Mouse (Mus musculus): Measurements from ENCODE around the gene Inf2. TPM values are rescaled to one million over a fixed set of nuclear protein-coding genes. Genes with fewer than 3 reads are reported as not detected.

The Inf2 gene
- total RNA-seq, 2 experiments from 2014 or later, result 9.2 to 11.1 TPM

DNA sequence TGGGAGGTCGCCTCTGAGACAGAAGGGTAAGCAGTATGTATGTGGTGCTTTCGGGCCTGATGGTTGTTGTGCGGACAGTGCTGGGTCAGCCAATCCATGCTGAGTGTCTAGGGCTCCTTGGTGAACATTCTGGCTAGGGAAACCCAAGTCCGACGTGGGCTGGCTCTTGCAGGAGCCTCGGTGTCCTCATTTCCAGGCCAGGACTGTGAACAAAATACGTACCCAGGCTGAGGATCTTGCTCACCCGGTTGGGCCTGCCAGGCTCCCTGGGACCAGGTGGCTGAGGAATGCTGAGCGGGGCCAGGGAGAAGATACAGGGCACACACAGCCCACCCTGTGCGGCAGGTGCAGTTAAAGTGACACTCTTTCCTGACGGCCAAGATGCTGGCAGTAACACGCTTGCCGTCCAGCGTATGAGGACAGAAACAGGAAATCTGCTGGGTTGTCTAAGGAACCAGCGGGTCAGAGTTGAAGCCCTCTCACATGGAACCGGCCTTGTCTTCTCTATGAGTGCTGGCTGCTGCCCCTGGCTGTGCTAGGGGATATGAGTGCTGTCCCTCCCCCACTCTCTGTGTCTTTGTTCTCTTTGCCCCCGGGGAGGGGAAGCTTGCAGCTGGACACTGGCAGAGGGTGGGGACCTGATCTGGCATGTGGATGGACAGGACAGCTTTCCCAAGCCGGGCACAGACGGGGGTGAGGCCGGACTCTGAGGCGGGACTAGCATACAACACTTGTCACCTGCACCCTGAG is 4.6 kb downstream of the Inf2 start:
- intact Hi-C loops (cut with DNase I), result no loop called here
- DNase-seq, result peak in 1 of 2 experiments; percentile 33

DNA sequence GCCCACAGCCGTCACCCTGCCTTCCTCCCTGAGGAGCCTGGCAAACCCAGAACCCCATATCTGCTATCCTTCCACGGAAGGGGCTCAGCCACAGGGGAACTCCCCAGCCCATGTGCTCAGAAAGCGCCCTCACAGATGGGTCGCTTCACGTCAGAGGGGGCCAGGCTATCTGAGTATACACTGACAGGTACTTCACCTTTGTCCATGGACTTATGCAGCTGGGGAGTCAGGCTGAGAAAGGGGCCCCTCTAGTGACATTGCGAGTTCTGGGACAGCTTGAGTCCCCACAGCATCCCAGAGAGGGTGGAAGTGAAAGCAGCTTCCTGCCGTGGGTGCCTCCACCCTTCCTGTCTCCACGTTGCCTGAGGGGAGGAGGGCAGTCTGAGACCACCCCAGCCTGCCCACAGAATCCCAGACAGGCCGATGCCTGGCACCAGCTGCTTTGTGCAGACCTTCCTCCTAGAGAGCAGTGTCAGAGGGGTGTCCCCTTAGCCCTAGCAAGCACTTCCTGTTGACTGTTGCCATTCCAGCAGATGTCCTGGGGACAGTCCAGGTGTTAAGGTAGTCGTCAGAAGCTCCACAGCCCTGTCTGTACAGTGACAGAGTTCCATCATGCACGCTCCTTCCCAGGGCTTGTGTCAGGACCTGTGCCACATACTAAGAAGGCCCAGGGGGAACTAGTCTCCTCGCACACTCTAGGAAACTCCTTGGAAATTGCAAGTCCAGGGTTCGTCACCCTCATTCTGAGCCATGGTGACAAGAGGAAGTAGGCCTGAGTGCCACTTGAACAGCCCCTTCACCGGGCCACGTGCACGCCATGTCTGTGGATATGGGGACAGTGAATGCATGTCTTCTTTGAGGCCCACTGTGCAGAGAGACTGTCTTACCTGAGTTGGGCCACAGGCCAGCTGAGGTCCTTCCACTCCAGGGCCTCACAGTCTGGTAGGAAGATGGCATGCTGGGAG is 5.6 kb downstream of the Inf2 start:
- intact Hi-C loops (cut with DNase I), result no loop called here
- DNase-seq, result no peak

DNA sequence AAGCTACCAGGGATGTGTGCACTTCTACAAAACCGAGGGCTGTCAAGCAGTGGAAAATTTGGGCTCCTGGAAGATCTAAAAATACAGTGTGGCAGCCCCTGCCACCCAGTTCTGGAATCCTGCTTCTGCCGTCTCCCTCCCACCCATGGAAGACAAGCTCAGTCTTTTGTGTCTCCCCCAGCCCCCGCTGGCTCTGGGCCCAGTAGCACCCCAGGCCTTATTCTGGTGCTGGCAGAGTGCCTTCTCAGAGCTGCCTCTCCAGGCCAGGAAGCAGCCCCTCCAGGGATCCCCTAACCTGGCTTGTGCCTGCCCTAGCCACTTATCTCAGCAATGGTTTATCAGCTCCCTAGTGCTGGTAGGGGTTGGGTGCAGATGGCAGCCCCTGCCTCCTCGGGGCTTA is 6.4 kb downstream of the Inf2 start:
- intact Hi-C loops (cut with DNase I), result no loop called here
- no peak for DNase-seq

DNA sequence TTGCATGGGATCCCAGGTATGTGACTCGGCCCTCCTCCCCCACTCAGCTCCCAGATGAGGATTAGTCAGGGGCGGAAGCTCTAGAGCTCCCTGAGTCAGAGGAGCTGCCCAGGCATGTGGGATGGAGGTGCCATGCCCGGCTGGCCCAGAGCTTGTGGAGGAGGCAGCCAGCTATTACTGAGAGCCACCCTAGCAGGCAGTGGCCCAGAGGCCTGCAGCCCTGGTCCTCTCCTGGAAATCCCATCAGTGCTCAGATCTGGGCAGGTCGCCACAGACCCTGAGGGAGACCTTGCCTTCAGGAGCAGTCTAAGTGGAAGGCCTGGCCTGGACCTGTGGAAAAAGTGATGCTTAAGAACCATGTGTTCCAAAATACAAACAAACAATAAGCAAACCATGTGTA is 7.0 kb downstream of the Inf2 start:
- intact Hi-C loops (cut with DNase I), result no loop called here
- peak in 1 of 2 experiments; percentile 84 for DNase-seq

DNA sequence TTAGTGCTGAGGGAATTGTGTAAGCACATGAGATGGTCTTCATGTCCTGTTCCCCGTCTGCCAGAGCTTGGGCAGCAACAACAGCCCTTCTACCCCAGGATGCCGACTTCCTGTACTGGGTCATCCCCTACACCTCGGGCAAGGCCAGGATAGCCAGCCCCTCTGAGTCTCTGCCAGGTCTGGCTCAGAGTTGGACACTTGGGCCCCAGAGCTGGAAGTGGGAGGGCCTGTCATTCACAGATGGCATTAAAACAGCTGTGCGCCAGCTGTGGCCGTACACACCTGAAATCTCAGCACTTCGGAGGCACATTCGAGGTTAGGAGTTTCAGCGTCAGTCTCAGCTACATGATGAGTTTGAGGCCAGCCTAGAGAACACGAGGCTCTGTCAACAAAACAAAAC is 7.9 kb downstream of the Inf2 start:
- no peak for DNase-seq
- intact Hi-C loops (cut with DNase I), result no loop called here

DNA sequence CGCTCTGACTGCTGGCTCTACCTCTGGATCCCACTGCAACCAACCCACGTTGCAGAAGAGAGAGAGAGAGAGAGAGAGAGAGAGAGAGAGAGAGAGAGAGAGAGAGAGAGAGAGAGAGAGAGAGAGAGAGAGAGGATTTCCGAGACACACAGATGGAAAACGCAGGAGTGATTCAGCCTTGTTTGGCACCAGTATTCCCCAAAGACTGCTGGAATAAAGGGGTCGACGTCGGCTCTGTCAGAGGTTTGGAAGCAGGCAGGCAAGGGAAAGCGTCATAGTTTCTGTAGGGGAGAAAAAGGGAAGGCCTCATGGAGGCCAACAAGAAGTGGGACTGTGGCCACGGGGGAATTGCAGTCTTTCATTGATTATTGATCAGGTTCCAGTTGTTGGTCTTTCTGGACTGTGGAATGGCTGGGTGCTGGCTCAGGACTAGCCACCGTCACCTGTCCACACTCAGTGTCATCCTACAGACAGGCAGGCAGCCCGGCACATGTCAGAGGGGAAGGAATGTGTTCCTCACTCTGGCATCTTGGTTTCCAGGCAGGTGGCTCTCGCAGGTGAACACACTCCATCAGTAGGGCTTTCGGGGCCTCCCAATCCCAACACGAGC is 8.4 kb downstream of the Inf2 start:
- DNase-seq, result no peak
- intact Hi-C loops (cut with DNase I), result no loop called here

DNA sequence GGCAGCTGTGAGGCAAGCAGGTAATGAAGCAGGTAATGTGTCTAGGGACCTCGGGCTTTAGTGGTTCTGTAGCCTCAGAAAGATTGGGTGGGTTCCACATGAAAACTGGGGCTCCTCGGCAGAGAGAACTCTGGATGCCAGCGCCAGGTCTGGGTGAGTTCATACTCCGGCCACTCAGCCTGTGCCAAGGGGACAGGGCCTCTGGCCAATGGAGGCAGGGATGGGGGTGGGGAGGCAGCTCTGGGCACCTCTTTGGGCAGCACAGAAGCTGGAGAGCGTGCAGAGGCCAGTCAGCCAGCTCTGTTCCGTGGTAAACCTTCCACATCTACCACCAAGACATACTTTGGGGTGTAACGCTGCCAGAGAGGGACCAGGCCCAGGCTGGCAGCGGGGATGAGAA is 9.0 kb downstream of the Inf2 start:
- intact Hi-C loops (cut with DNase I), result no loop called here
- peak in 1 of 2 experiments; percentile 56 for DNase-seq

DNA sequence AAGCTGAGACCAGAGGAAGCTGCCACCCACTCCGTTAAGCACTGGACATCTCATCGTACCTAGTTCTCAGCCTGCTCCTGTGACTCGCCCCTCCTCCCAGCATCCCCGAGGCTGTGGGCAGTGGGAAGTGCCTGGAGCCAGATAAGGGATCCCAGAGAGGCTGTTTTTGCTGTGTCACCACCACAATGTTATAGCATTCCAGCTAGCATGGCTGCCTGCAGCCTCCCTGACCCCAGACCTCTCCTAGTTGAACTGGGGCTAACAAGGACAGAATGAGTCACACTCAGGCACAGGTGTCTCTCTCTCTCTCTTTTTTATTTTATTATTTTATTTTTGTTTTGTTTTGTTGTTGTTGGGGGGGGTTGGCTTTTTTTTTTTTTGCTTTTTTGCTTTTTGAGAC is 10.6 kb downstream of the Inf2 start:
- DNase-seq, result no peak
- intact Hi-C loops (cut with DNase I), result no loop called here

DNA sequence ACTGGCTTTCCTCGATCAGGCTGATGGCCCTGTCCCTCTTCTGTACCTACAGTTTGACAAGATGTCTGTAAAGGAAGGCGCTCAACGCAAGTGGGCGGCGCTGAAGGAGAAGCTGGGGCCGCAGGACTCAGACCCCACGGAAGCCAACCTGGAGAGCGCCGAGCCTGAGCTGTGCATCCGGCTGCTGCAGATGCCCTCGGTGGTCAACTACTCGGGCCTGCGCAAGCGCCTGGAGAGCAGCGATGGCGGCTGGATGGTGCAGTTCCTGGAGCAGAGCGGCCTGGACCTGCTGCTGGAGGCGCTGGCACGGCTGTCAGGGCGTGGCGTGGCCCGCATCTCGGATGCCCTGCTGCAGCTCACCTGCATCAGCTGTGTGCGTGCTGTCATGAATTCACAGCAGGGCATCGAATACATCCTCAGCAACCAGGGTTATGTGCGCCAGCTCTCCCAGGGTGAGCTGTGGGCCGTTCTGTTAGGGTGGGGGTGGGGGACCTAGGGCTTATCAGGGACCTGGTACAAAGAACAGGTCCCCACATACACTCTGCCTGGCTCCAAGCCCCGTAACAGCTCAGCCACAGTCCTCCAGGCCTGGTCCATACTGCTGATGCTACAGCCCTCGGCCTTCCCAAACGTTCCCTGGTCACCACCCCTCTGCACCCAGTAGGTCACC is 11.5 kb downstream of the Inf2 start:
- intact Hi-C loops (cut with DNase I), result no loop called here
- no peak for DNase-seq

DNA sequence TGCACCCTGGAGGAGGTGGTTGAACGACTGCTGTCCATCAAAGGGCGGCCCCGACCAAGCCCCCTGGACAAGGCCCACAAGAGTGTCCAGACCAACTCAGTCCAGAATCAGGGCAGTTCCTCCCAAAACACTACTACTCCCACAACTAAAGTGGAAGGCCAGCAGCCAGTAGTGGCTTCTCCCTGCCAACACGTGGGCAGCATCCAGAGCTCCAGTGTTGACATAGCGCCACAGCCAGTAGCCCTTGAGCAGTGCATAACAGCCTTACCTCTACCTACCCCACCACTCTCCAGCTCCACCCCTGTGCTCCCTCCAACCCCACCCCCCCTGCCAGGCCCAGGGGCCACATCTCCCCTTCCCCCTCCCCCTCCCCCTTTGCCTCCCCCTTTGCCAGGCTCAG is 15.4 kb downstream of the Inf2 start:
- intact Hi-C loops (cut with DNase I), result no loop called here
- no peak for DNase-seq

DNA sequence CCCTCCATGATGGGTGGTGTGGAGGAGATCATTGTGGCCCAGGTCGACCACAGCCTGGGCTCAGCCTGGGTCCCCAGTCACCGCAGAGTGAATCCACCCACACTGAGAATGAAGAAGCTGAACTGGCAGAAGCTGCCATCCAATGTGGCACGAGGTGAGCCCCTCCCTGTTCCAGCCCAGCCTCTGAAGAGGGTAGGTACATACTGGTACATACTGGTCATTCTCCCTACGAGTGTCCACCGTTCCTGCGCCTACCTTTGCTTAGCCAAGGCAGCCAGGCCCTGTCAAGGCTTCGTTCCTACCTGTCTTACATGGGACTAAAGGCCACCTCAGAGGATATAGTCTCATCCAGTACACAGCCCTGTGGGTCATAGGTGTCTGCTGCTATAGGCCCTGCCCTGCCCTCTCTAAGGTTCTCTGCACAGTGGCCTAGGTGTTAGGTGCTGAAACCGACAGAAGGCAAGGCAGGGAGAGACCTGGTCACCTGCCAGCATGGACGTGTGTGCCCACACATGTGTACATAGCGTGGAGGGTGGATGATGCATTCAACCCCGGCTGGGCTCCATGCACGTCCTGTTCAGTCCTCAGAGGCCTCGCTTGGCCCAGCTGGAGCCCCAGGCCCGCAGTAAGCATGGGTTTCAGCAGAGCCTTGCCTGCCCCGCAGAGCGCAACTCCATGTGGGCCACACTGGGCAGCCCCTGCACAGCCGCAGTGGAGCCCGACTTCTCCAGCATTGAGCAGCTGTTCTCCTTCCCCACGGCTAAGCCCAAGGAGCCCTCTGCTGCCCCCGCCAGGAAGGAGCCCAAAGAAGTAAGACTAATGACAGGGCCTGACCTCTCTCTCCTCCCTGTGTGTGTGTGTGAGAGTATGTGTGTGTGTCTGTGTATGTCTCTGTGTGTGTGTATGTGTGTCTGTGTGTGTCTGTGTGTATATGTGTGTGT is 16.4 kb downstream of the Inf2 start:
- intact Hi-C loops (cut with DNase I), result loop anchor here (1.0 kb wide), 1 partner anchor 53 kb away; no protein-coding TSS in a partner anchor
- DNase-seq, result peak in 1 of 2 experiments; percentile 57

DNA sequence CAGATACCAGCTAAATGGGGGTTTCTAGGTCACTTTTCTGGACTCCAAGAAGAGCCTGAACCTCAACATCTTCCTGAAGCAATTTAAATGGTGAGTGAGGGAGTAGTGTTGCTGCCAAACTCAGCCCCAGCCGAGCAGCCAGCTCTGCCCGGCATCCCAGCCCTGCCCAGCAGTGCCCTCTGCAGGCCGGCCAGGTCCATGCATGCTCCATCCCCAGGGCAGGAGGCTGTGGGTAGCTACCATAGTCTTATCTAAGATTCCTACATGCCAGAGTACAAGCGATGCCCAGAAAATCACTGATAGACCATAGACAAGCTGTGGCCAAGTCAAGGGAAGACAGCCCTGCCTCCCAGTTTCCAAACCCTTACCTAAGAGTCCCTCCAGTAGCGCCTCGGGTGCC is 17.2 kb downstream of the Inf2 start:
- intact Hi-C loops (cut with DNase I), result loop anchor here (1.0 kb wide), 1 partner anchor 53 kb away; no protein-coding TSS in a partner anchor
- DNase-seq, result peak; percentile 74

DNA sequence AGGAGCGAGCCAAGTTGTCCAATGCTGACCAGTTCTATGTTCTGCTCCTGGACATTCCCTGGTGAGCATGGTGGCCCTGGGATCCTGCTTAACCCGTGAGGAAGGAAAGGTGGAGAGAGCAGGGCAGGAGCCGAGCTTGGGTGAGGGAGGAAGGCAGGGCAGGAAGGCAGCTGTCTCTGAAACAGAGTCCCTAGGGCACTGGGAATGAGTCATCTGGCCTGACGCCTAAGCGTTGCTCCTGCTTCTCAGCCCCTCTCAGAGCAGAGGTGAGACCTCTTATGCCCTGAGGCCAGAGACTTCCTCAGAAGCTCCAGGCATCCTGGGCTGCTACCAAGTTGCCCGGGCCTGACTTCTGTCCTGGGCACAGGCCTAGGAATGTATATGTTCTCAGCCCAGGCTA is 18.4 kb downstream of the Inf2 start:
- intact Hi-C loops (cut with DNase I), result no loop called here

DNA sequence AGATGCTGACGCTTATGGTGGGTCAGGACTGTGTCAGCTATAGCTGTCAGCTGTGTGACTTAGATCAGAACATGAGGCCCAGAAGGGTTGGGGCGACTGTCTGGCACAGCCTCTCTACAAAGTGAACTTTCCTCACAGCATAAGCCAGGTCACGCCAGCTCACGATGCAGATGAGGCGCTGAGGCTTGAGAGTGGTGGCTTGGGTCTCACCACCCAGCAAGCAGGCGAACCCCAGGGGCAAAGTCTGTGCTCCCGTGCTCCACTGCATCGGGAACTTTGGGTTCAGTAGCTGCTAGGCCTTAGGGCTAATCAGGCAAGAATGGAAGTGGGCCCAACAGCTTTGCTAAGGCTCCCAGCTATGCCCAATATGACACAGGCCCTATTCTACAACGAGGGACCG is 20.4 kb downstream of the Inf2 start:
- DNase-seq, result no peak
- intact Hi-C loops (cut with DNase I), result no loop called here

More for the DNA sequence above, 18.4 kb downstream of the Inf2 start:
- peak in 1 of 2 experiments; percentile 23 for DNase-seq

DNA sequence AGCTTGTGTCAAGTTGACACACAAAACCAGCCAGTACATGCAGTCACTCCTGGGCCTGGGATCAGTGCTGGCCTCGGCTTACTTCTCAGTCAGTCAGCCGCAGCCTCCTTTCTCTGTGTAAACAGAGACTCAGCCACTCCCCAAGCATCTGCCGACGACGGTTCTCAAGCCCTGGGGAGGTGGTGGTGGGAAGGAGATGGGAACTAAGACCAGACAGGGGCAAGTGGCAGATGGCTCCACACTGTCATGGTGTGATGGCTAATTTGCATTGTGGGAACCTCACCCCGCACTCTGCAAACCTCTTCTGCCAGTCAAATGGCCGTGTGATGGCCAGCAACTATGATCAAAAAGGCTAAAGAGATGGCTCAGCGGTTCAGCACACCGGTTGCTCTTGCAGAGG is 28.1 kb downstream of the Inf2 start:
- intact Hi-C loops (cut with DNase I), result no loop called here
- DNase-seq, result no peak

DNA sequence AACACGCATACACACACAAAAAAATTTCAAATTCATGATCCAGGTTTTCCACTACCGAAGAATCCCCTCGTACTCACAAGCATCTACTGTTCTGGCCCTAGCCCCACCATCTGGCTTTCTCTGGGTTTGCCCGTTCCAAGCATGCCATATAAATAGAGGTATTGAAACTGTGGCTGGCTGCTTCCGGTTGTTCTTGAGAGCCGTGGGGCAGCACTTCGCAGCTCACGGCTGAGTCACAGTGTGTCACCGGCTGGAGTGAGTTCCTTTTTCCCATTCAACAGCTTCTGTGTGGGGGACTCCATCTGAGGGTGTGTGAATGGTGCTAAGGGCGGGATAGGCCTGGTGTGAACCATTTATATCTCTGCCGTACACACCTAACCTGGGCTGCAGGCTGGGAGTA is 28.6 kb downstream of the Inf2 start:
- no peak for DNase-seq
- intact Hi-C loops (cut with DNase I), result no loop called here

DNA sequence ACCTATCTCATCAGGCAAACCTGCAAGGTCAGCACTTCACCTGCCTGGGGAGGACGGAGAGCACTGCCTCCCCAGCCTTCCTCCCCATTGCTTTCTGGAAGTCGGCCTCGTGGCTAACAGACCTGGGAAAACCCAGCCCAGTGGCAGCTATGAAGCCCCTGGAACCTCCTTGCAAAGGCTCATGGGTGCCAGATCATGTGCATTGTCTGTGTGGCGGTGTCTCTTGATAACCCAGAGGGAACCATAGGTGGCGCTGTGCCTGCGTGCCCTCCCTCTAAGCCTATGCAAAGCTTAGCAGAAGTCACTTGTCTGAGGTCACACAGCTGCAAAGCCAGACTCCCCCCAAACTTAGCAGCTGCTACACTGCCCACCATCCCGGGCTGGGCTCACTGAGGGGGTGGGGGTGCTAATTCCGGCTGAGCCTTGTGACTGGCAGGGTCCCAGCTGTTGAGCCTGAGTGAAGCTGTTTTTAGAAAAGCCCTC is 29.4 kb downstream of the Inf2 start:
- DNase-seq, result peak; percentile 71 to 72
- intact Hi-C loops (cut with DNase I), result no loop called here

DNA sequence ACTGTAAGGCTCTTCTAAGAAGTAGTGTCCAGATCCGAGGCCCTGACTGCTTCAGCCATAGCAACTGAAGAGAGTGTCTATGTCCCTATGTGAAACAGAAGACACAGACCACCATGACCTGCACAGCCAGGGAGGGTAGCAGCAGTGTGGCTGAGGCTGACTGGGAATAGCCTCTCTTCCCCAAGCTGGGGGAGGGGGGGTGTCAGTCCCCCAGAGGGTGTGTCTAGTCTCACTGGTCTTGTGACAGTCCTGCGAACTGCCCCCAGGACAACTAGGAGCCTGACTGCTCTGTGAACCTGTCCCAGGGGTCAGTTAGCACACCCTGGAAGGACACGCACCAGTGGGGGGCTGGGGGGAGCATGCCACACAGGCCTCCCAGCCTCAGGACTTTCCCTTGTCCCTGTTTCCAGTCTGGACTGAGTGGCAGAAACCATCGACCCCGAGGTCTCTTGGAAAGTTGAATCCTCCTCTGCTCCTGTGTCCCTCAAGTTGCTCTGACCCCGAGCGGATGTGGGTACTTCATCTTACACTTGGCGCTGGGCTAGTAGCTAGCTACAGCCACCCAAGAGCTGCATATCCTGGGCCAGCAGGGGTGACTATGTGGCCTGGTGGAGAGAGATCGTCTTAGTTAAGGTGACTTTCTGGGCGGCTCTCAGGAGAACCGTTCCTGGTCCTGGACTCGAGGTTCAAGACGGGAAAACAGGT is 30.5 kb downstream of the Inf2 start:
- intact Hi-C loops (cut with DNase I), result no loop called here

More for the DNA sequence above, 30.5 kb downstream of the Inf2 start:
- peak in 1 of 2 experiments; percentile 66 for DNase-seq
